In genomic region chr6:54507002-54507401, GRCm38 (mm10) we compare ENCODE assay signal across 8 mouse cellular contexts. TPM values are rescaled to one million over a fixed set of nuclear protein-coding genes. Genes with fewer than 3 reads are reported as not detected.
DNase-seq lines count a peak whose midpoint lies in the region; ATAC-seq and TF ChIP-seq lines count a peak whose summit lies in the region.

No protein-coding gene starts in this region.

- no peaks in the 10 kb centered on the region for H3K36me3 ChIP-seq in E14TG2a.4 (ENCODE audit: insufficient read depth, low read length)
- H3K36me3 ChIP-seq in midbrain, embryonic 14.5 days (ENCODE audit: control insufficient read depth, insufficient read depth, low read length) = peaks cover 38% of the 10 kb centered on the region

- 40% methylated on average over 8 of the region's 8 CpGs for WGBS in midbrain, embryonic 14.5 days

- peak; percentile 55 for DNase-seq in gastrocnemius, adult 18-20 months (ENCODE audit: low spot score)
- DNase-seq in gastrocnemius, postnatal 25 days = no peak
- peak; percentile 67 to 70 for DNase-seq in cerebellum, postnatal 36 days
- peak; percentile 71 to 74 for DNase-seq in heart, postnatal 10 days
- peak; percentile 56 to 63 for DNase-seq in left cerebral cortex, adult 18-20 months (ENCODE audit: low spot score in 2 of 2)
- DNase-seq in midbrain, embryonic 14.5 days = peak; percentile 84
- DNase-seq in spleen, postnatal 10 days (ENCODE audit: low spot score in 2 of 2) = no peak

- H3K4me1 ChIP-seq in E14TG2a.4 (replicated peaks; ENCODE audit: low read depth, low read length) = peaks cover 8% of the 10 kb centered on the region; the same call in 1 of the 2 replicates
- H3K4me1 ChIP-seq in midbrain, embryonic 14.5 days (ENCODE audit: control insufficient read depth, insufficient read depth, low read length) = peaks cover 16% of the 10 kb centered on the region

- peak overlapping the region; percentile 86 for H3K27ac ChIP-seq in midbrain, embryonic 14.5 days (replicated peaks; ENCODE audit: low read depth, low read length)

- H3K4me3 ChIP-seq in E14TG2a.4 (replicated peaks; ENCODE audit: low read length) = no peak overlapping the region
- H3K4me3 ChIP-seq in midbrain, embryonic 14.5 days (replicated peaks; ENCODE audit: low read depth, low read length) = no peak overlapping the region

- H3K9ac ChIP-seq in midbrain, embryonic 14.5 days (replicated peaks; ENCODE audit: low read length) = no peak overlapping the region

- no peak for ATAC-seq in midbrain, embryonic 14.5 days (ENCODE audit: low FRiP score, low TSS enrichment)

- intact Hi-C loops in heart, postnatal 10 days (cut with DNase I) = loop anchor here (1.0 to 5.0 kb wide), 2 partner anchors 116 to 725 kb away; no protein-coding TSS in a partner anchor

- no peak overlapping the region for H3K4me2 ChIP-seq in midbrain, embryonic 14.5 days (ENCODE audit: low read length)

- H3K27me3 ChIP-seq in E14TG2a.4 (ENCODE audit: insufficient read depth, low read length) = no peaks in the 10 kb centered on the region; the same call in 1 of the 2 replicates
- H3K27me3 ChIP-seq in midbrain, embryonic 14.5 days (ENCODE audit: control insufficient read depth, insufficient read depth, low read length) = no peaks in the 10 kb centered on the region

- H3K9me3 ChIP-seq in E14TG2a.4 (ENCODE audit: low read length) = no peaks in the 10 kb centered on the region
- no peaks in the 10 kb centered on the region for H3K9me3 ChIP-seq in midbrain, embryonic 14.5 days (ENCODE audit: control insufficient read depth, low read length)

- TF ChIP-seq CTCF in E14TG2a.4 (conservative IDR thresholded peaks at IDR 0.05; ENCODE audit: low read length) = peak; percentile 45

RNA-seq across cellular contexts. Expression of gene Scrn1, which starts 59.3 kb away (rescaled TPM):
- 1 to 10 TPM; 1.8 TPM for total RNA-seq in gastrocnemius, adult 18-20 months (2021)
- 1 to 10 TPM; 3.3 to 4.2 TPM for total RNA-seq in gastrocnemius, postnatal 25 days (2021)
- 1 to 10 TPM; 8.3 to 9.3 TPM for total RNA-seq in heart, postnatal 10 days (2021)
- 100 to 1,000 TPM; 148 TPM for total RNA-seq in left cerebral cortex, adult 18-20 months (2021)
- 88.0 and 104 TPM in 2 replicates for polyA plus RNA-seq in midbrain, embryonic 14.5 days (2014; fragmentation: Nextera tagmentation; extraction: Ambion mirVana)

Comparison
In these comparisons a context has a peak if more than half of its experiments do, and no peak if none do; other contexts are left out.
1. DNase-seq: peak in gastrocnemius, adult 18-20 months (single experiment), cerebellum, postnatal 36 days (2 of 2), heart, postnatal 10 days (2 of 2), left cerebral cortex, adult 18-20 months (2 of 2) and midbrain, embryonic 14.5 days (single experiment); none in gastrocnemius, postnatal 25 days (single experiment) and spleen, postnatal 10 days (0 of 2).
2. RNA of gene Scrn1, which starts 59.3 kb away (total RNA-seq): 148 TPM in left cerebral cortex, adult 18-20 months; 8.3 to 9.3 TPM in heart, postnatal 10 days, 3.3 to 4.2 TPM in gastrocnemius, postnatal 25 days and 1.8 TPM in gastrocnemius, adult 18-20 months; every median in the first group is over 10 times any median in the second.